Mouse (Mus musculus) forebrain, embryonic 12.5 days (tissue): ENCODE data around the gene Cox14. TPM values are rescaled to one million over a fixed set of nuclear protein-coding genes. Genes with fewer than 3 reads are reported as not detected.
A peak's percentile ranks its signal among the peaks of the same experiment; 100 is the strongest.
"Not testable (repeated sequence)": the region's sequence is repeated elsewhere in the genome, so short reads cannot be mapped to it uniquely, and the experiment has no call there.

Experiments used
- ATAC-seq: fragments of 200-750 bp; cut with Nextera tagmentation; 2 replicates; pipeline ENCODE4 v1.8.0; 2017; ENCODE audit warnings: moderate TSS enrichment; ENCODE audit not compliant: low FRiP score
- H3K27ac ChIP-seq: fragments of 300-500 bp; sonication (generic); 2 replicates; pipeline ENCODE4 v1.5.1; 2016; ENCODE audit warnings: mild to moderate bottlenecking
- H3K27me3 ChIP-seq: fragments of 300-500 bp; sonication (generic); 2 replicates; pipeline ENCODE4 v1.6.1; 2016; ENCODE audit warnings: mild to moderate bottlenecking
- H3K36me3 ChIP-seq: fragments of 300-500 bp; sonication (generic); replicated peaks from 2 replicates; pipeline ENCODE4 v1.6.1; 2016; ENCODE audit warnings: mild to moderate bottlenecking
- H3K4me1 ChIP-seq: fragments of 300-500 bp; sonication (generic); 2 replicates; pipeline ENCODE4 v1.6.1; 2016
- H3K4me2 ChIP-seq: fragments of 300-500 bp; sonication (generic); 2 replicates; pipeline ENCODE4 v1.6.1; 2016; ENCODE audit warnings: mild to moderate bottlenecking, moderate library complexity
- H3K4me3 ChIP-seq: fragments of 300-500 bp; sonication (generic); replicated peaks from 2 replicates; pipeline ENCODE4 v1.5.1; 2016; ENCODE audit warnings: mild to moderate bottlenecking
- H3K9ac ChIP-seq: fragments of 300-500 bp; sonication (generic); 2 replicates; pipeline ENCODE4 v1.6.1; 2016; ENCODE audit warnings: mild to moderate bottlenecking
- H3K9me3 ChIP-seq: fragments of 300-500 bp; sonication (generic); 2 replicates; pipeline ENCODE4 v1.6.1; 2016
- WGBS: fragments of 180-500 bp; shearing (Covaris S2); methylation state at CpG from one replicate; pipeline ENCODE4 v1.1.7; 2016; 5-methylcytosine and 5-hydroxymethylcytosine counted together
- polyA plus RNA-seq: library from polyadenylated mRNA; unstranded; fragments of >200 nt; fragmentation: Nextera tagmentation; extraction: Ambion mirVana; gene quantifications from 2 replicates; pipeline ENCODE4 v1.2.1, GENCODE M21; 2016

Gene Cox14
- polyA plus RNA-seq, 1 experiment from 2014 or later = 167 TPM

DNA sequence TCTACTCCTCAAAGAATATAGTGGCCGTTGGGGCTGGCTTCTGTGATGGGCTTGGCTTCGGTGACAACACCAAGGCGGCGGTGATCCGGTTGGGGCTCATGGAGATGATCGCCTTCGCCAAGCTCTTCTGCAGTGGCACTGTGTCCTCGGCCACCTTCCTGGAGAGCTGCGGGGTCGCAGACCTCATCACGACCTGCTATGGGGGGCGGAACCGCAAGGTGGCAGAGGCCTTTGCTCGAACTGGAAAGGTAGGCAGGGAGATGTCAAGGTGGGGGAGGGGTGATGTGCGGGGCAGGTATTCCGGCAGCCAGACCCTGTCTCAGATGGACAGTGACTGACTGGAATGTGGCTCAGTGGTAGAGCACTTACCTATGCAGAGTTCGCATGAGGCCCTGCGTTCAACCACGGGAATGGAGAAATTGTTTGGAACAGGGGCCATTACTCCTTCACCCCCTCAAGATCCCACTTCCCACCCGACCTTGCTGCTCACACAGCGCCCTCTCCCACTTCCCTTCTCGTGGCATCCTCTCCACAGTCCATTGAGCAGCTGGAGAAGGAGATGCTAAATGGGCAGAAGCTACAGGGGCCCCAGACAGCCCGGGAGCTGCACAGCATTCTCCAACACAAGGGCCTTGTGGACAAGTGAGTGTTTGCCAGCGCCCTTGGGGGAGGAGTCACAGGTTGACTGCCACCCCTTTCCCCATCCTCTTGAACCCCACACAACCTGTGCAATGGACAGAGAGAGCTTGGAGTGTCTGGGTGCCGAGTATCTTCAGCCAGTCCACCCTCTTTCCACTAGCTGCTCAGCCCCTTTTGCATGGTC, 3.3 kb upstream of the Cox14 start:
- H3K9me3 ChIP-seq = no peaks in the 10 kb centered on the region
- H3K27ac ChIP-seq = no peak overlapping the region
- no peak overlapping the region for H3K4me2 ChIP-seq
- 83% methylated on average over 25 of the region's 25 CpGs for WGBS
- H3K4me3 ChIP-seq = no peak overlapping the region
- no peak overlapping the region for H3K9ac ChIP-seq
- peaks cover 44% of the 10 kb centered on the region for H3K36me3 ChIP-seq
- no peak for ATAC-seq
- H3K4me1 ChIP-seq = peaks cover 33% of the 10 kb centered on the region
- H3K27me3 ChIP-seq = no peaks in the 10 kb centered on the region

DNA sequence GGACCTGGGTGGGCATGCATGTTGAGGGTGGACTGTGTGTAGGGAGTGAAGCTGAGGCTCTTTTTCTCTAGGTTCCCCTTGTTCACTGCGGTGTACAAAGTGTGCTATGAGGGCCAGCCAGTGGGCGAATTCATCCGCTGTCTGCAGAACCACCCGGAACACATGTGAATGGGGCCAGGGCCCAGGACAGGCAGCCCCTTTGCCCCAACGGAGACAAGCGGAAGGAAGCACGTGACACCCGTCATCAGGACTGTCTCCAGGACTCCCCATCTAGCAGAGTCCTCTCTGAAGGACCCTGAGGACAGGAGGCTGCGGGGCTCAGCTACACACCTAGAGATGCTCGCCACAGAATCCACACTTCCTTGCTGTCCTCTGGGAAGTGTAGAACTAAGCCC, 2.3 kb upstream of the Cox14 start:
- 55% methylated on average over 10 of the region's 10 CpGs for WGBS
- H3K4me3 ChIP-seq = no peak overlapping the region
- H3K9ac ChIP-seq = no peak overlapping the region

DNA sequence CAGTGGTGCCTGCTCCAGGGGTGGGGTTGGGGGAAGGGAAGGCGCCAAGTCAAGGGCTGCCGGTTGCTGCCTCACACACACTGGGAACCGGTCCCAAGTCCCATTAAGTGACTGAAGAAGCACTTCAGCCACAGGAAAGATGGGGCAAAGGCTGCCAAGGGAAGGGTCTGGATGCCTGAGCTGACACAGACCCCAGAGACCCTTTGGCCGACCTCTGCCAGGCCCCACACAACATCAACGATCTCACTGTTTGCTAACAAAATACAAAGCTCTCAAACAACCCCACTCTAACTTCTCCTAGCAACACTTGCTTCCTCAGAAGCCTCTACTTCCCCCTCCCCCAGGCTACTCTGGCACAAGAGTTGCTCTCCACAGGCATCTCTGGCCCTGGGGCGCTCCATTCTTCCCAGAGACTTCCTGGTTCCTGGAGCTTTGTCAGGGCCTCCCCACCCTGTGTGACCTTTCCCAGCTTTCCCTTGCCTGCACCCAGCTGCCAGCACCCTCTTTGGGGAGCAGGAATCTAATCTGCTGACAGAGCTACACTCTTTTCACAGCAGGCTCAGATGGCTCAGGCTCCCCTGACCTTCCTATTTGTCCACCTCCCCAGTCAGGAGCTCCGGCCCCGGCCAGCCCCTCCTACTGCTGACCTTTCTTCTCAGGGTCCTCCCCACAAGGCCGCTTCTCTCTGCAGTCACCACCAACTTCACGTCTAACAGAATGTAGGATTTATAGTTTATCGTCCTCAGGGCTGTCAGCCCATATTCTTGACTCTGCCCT, 1.7 kb upstream of the Cox14 start:
- H3K27ac ChIP-seq = peak overlapping the region; percentile 37
- H3K4me3 ChIP-seq = no peak overlapping the region
- peak overlapping the region; percentile 30; the same call in 1 of the 2 replicates for H3K9ac ChIP-seq

More for the DNA sequence above, 2.3 kb upstream of the Cox14 start:
- peaks cover 33% of the 10 kb centered on the region for H3K4me1 ChIP-seq
- peaks cover 42% of the 10 kb centered on the region for H3K36me3 ChIP-seq
- no peak for ATAC-seq
- no peaks in the 10 kb centered on the region for H3K9me3 ChIP-seq
- no peak overlapping the region for H3K4me2 ChIP-seq
- no peak overlapping the region for H3K27ac ChIP-seq
- no peaks in the 10 kb centered on the region for H3K27me3 ChIP-seq

DNA sequence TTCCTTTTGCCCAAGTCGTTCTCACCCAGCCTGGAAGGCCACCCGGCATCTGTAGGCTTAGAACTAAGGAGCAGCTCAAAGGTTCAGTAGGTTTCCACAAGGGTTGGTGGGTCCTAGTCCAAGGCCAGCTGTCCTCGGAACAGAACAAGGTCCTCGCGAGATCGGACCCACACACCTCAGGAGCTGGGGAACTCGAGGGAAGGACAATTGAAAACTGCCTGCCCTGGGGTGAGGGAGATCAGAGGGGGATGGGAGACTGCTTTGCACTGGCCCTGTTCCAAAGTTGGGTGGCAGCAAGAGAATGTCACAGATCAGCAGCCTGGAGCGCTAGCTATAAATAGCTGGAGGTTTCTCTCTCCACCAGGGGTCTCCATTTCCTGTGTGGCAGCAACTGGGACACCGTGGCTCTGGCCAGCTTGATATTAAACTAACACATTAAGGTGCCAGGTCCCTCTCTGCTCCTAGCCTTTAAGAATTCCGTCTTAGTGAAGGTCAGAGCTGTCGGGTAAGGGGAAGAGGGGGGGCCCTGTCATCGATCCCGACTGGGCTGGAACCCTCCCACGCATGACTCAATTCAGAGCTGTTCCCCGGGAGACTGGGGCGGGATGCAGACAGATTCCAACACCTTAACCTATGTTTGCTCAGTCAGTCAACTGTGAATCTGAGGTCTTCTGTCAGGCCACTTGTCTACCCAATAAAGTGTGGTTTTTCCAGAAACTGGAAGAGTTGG, 961 bp upstream of the Cox14 start:
- Histone ChIP-seq H3K36me3 (peaks cover 46% of the 10 kb centered on the region), H3K9me3 (peaks cover 4% of the 10 kb centered on the region; the same call in 1 of the 2 replicates), H3K27ac (peak overlapping the region; percentile 37), H3K4me3 (peak overlapping the region; percentile 98), H3K4me1 (peaks cover 33% of the 10 kb centered on the region), H3K9ac (peak overlapping the region; percentile 30; the same call in 1 of the 2 replicates), H3K4me2 (peak overlapping the region; percentile 57), H3K27me3 (no peaks in the 10 kb centered on the region)
- WGBS = 12% methylated on average over 16 of the region's 16 CpGs
- peak; percentile 39 for ATAC-seq

More for the DNA sequence above, 1.7 kb upstream of the Cox14 start:
- no peak for ATAC-seq
- 0 out of 2 replicates have a peak overlapping the region, but pooled peaks have one; percentile 57 for H3K4me2 ChIP-seq
- no peaks in the 10 kb centered on the region for H3K27me3 ChIP-seq
- peaks cover 44% of the 10 kb centered on the region for H3K36me3 ChIP-seq
- peaks cover 33% of the 10 kb centered on the region for H3K4me1 ChIP-seq
- WGBS = 18% methylated on average over 11 of the region's 11 CpGs
- H3K9me3 ChIP-seq = no peaks in the 10 kb centered on the region

DNA sequence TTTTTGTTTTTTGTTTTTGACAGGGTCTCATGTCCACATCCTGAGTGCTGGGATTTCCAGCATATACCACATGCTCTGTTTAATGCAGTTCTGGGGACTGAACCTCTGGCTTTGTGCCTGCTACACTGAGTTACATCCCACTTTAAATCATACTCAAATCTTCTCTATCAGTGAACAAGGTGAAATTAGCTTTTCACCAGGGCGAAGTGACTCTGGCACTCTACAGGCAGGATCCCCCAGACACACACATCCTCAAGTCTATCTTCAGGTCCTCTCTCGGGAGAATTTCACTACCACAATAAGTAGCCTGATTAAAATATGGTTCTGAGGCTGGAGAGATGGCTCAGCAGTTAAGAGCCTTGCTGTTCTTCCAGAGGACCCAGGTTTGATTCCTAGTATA, 1.1 kb downstream of the Cox14 start:
- Histone ChIP-seq H3K9ac (peak overlapping the region; percentile 93), H3K27me3 (no peaks in the 10 kb centered on the region), H3K27ac (no peak overlapping the region), H3K4me2 (peak overlapping the region; percentile 87), H3K9me3 (peaks cover 4% of the 10 kb centered on the region; the same call in 1 of the 2 replicates), H3K4me3 (peak overlapping the region; percentile 98), H3K36me3 (peaks cover 47% of the 10 kb centered on the region), H3K4me1 (peaks cover 33% of the 10 kb centered on the region)
- WGBS = 79% methylated on average over 2 of the region's 2 CpGs
- ATAC-seq = no peak

DNA sequence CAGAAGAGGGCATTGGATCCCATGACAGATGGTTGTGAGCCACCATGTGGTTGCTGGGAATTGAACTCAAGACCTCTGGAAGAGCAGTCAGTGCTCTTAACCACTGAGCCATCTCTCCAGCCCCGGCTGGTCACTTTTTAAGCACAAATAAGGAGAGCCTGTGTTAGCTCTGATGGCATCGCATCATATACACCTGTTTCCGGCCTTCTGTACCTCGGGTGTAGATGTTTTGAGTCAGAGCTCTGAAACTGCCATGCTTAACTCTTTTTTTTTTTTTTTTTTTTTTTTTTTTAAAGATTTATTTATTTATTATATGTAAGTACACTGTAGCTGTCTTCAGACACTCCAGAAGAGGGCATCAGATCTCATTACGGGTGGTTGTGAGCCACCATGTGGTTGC, 1.6 kb downstream of the Cox14 start:
- not testable (repeated sequence) for ATAC-seq, H3K4me3 ChIP-seq, H3K9me3 ChIP-seq, H3K4me2 ChIP-seq, H3K27ac ChIP-seq, H3K9ac ChIP-seq, H3K27me3 ChIP-seq
- Histone ChIP-seq H3K36me3 (peaks cover 44% of the 10 kb centered on the region), H3K4me1 (peaks cover 33% of the 10 kb centered on the region)
- WGBS = 94% methylated on average over 4 of the region's 5 CpGs

DNA sequence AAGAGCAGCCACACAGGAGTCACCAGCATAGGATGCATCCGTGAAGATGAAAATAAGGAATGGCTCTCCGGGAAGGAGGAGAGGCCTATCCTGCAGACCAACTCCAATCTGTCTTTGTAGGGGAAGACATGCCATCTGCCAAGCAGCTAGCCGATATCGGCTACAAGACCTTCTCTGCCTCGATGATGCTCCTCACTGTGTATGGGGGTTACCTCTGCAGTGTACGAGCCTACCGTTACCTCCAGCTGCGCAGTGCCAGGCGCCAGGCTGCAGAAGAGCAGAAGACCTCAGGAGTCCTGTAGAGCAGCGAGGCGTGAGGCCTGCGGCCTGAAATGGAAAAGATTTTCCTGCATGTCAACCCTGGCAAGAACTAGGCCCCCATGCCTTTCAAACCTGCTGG, 2.1 kb downstream of the Cox14 start:
- Histone ChIP-seq H3K36me3 (peaks cover 39% of the 10 kb centered on the region), H3K27ac (no peak overlapping the region), H3K9me3 (peaks cover 4% of the 10 kb centered on the region; the same call in 1 of the 2 replicates), H3K4me1 (peaks cover 33% of the 10 kb centered on the region), H3K9ac (no peak overlapping the region), H3K4me2 (no peak overlapping the region), H3K27me3 (no peaks in the 10 kb centered on the region), H3K4me3 (no peak overlapping the region)
- no peak for ATAC-seq
- 94% methylated on average over 12 of the region's 12 CpGs for WGBS

DNA sequence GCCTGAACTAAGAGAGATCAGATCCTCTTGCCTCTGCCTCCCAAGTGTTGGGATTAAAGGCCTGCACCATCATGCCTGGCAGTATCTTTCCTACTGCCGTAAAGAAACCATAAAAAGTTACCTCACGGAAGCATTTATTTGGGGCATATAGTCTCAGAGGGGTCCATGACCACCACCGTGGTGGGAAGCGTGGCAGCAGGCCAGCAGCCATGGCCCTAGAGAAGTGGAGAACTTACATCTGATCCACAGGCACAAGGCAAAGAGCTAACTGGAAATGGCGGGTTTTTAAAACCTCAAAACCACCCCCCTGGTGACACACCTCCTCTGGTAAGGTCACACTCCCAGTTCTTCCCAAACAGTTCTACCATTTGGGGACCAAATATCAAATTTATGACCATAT, 2.8 kb downstream of the Cox14 start:
- Histone ChIP-seq H3K4me2 (no peak overlapping the region), H3K4me3 (no peak overlapping the region), H3K36me3 (peaks cover 42% of the 10 kb centered on the region), H3K9ac (no peak overlapping the region), H3K27ac (no peak overlapping the region), H3K9me3 (peaks cover 4% of the 10 kb centered on the region; the same call in 1 of the 2 replicates), H3K4me1 (peaks cover 29% of the 10 kb centered on the region), H3K27me3 (no peaks in the 10 kb centered on the region)
- WGBS = 96% methylated on average over 5 of the region's 5 CpGs
- no peak for ATAC-seq

DNA sequence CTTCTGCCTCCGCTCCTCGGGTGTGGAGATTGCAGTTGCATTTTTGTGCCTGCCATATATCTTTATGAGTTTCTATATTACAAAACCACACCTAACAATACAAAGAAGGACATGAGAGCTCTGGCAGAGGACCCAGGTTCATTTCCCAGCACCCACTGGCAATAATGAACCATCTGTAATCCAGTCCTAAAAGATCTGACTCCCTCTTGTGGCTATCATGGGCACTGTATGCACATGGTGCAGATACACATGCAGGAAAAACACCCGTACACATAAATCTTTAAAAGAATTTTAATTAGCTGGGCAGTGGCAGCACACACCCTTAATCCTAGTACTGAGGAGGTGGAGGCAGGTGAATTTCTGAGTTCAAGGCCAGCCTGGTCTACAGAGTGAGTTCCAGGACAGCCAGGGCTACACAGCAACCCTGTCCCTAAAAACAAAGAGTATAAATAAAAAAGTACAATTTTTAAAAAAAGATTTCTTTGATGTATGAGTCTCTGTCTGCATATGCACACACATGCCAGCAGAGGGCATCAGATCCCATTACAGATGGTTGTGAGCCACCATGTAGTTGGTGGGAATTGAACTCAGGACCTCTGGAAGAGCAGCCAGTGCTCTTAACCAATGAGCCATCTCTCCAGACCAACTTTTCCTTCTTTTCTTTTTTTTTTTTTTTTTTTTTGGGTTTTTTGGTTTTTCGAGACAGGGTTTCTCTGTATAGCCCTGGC, 3.8 kb downstream of the Cox14 start:
- Histone ChIP-seq H3K9me3 (peaks cover 4% of the 10 kb centered on the region; the same call in 1 of the 2 replicates), H3K4me1 (peaks cover 19% of the 10 kb centered on the region), H3K36me3 (peaks cover 43% of the 10 kb centered on the region), H3K4me3 (no peak overlapping the region), H3K9ac (no peak overlapping the region), H3K27ac (no peak overlapping the region), H3K27me3 (no peaks in the 10 kb centered on the region), H3K4me2 (no peak overlapping the region)
- 96% methylated on average over 4 of the region's 4 CpGs for WGBS
- no peak for ATAC-seq

DNA sequence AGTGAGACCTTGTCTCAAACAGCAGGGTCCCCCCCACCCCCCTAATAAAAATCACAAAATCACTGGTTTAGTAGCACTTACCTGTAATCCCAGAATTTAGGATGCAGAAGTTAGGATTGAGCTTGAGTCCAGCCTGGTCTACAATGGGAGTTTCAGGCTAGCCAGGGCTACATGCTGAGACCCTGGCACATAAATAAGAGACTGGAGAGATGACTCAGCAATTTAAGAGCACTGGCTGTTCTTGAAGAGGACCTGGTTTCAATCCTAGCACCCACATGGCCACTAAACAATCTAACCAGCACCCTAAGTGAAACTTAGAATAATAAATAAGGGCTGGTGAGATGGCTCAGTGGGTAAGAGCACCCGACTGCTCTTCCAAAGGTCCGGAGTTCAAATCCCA, 5.7 kb downstream of the Cox14 start:
- Histone ChIP-seq H3K36me3 (peaks cover 62% of the 10 kb centered on the region), H3K9me3 (peaks cover 4% of the 10 kb centered on the region; the same call in 1 of the 2 replicates), H3K4me2 (no peak overlapping the region), H3K27me3 (no peaks in the 10 kb centered on the region), H3K27ac (no peak overlapping the region), H3K9ac (no peak overlapping the region), H3K4me3 (no peak overlapping the region), H3K4me1 (peaks cover 6% of the 10 kb centered on the region)
- no peak for ATAC-seq
- WGBS = 96% methylated on average over 2 of the region's 2 CpGs

DNA sequence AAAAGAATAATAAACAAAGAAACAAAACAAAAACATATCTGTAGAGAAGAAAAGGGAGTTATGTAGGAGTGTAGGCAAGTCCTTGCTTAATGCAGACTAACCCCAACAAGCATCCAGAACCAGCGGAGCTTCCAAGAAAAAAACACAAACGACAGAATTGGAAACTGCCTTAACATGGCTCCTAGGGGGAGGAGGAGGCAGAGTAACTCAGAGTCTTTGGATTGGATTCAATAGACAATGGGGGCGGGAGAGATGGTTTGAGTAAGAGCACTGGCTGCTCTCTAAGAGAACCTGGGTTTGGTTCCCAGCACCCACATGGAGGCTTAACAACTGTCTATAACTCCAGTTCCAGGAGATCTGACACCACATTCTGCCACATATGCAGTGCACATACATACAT, 6.3 kb downstream of the Cox14 start:
- H3K4me1 ChIP-seq = peaks cover under 1% of the 10 kb centered on the region
- 87% methylated on average over 3 of the region's 3 CpGs for WGBS
- ATAC-seq = no peak
- peaks cover 68% of the 10 kb centered on the region for H3K36me3 ChIP-seq
- H3K4me2 ChIP-seq = no peak overlapping the region
- peaks cover 4% of the 10 kb centered on the region; the same call in 1 of the 2 replicates for H3K9me3 ChIP-seq
- no peaks in the 10 kb centered on the region for H3K27me3 ChIP-seq
- no peak overlapping the region for H3K27ac ChIP-seq
- H3K9ac ChIP-seq = no peak overlapping the region
- H3K4me3 ChIP-seq = no peak overlapping the region
